ENCODE assay signal across 11 mouse cellular contexts in genomic region chr3:38806036-38806435, GRCm38 (mm10).
"Had no signal": no experiment of that assay in that cellular context is flagged by ENCODE, and none has a peak within 500 bp of the region (broad histone marks: within the 10 kb centered on the region; RNA-seq: fewer than 3 reads in every experiment).

No protein-coding gene starts in this region.

- H3K4me1 ChIP-seq: liver, embryonic 15.5 days; midbrain, embryonic 12.5 days; stomach, embryonic 15.5 days had no signal

- H3K36me3 ChIP-seq: liver, embryonic 15.5 days; midbrain, embryonic 12.5 days; stomach, embryonic 15.5 days had no signal

- H3K27ac ChIP-seq: kidney, postnatal 0 days; liver, embryonic 15.5 days; midbrain, embryonic 12.5 days; stomach, embryonic 15.5 days had no signal

- DNase-seq: kidney, adult 8-10 months; kidney, postnatal 36 days; right cerebral cortex, postnatal 14 days; thymus, postnatal 36 days had no signal

- H3K27me3 ChIP-seq: liver, embryonic 15.5 days; midbrain, embryonic 12.5 days; stomach, embryonic 15.5 days had no signal

- H3K4me3 ChIP-seq: liver, embryonic 15.5 days; midbrain, embryonic 12.5 days; stomach, embryonic 15.5 days had no signal

- H3K9ac ChIP-seq: liver, embryonic 15.5 days; midbrain, embryonic 12.5 days; stomach, embryonic 15.5 days had no signal

- H3K4me2 ChIP-seq: liver, embryonic 11.5 days; liver, embryonic 15.5 days; midbrain, embryonic 12.5 days; stomach, embryonic 15.5 days had no signal

- H3K9me3 ChIP-seq: liver, embryonic 15.5 days; midbrain, embryonic 12.5 days; stomach, embryonic 15.5 days had no signal

- ATAC-seq: intestine, embryonic 16.5 days; midbrain, embryonic 16.5 days had no signal
